Mouse (Mus musculus) hindbrain, postnatal 0 days (tissue): Measurements from ENCODE around the gene Slc41a3. TPM values are rescaled to one million over a fixed set of nuclear protein-coding genes. Genes with fewer than 3 reads are reported as not detected.

Source experiments
- ATAC-seq: fragments of 200-750 bp; cut with Nextera tagmentation; 2 replicates; pipeline ENCODE4 v1.8.0; 2017; ENCODE audit warnings: mild to moderate bottlenecking, moderate TSS enrichment, moderate library complexity
- DNase-seq: peaks from one replicate; pipeline ENCODE4 v3.0.0-alpha.2; 2015; ENCODE audit warnings: low spot score
- H3K27ac ChIP-seq: fragments of 300-500 bp; sonication (generic); 2 replicates; pipeline ENCODE4 v1.5.1; 2014; ENCODE audit warnings: mild to moderate bottlenecking
- H3K27me3 ChIP-seq: fragments of 300-500 bp; sonication (generic); 2 replicates; pipeline ENCODE4 v1.6.1; 2014; ENCODE audit warnings: low read length, mixed read lengths; ENCODE audit not compliant: insufficient read depth
- H3K36me3 ChIP-seq: fragments of 300-500 bp; sonication (generic); 2 replicates; pipeline ENCODE4 v1.6.1; 2014; ENCODE audit warnings: low read length, mixed read lengths; ENCODE audit not compliant: insufficient read depth
- H3K4me1 ChIP-seq: fragments of 300-500 bp; sonication (generic); 2 replicates; pipeline ENCODE4 v1.6.1; 2014; ENCODE audit warnings: antibody characterized with exemption, low read length, mixed read lengths; ENCODE audit not compliant: insufficient read depth
- H3K4me2 ChIP-seq: fragments of 300-500 bp; sonication (generic); 2 replicates; pipeline ENCODE4 v1.6.1; 2014; ENCODE audit warnings: low read depth, mild to moderate bottlenecking, low read length, moderate library complexity, mixed read lengths
- H3K4me3 ChIP-seq: fragments of 300-500 bp; sonication (generic); 2 replicates; pipeline ENCODE4 v1.5.1; 2014; ENCODE audit warnings: low read length
- H3K9ac ChIP-seq: fragments of 300-500 bp; sonication (generic); replicated peaks from 2 replicates; pipeline ENCODE4 v1.6.1; 2014; ENCODE audit warnings: mild to moderate bottlenecking, low read length, moderate library complexity, mixed read lengths
- H3K9me3 ChIP-seq: fragments of 300-500 bp; sonication (generic); 2 replicates; pipeline ENCODE4 v1.6.1; 2016; ENCODE audit warnings: low read length, mixed read lengths
- CTCF ChIP-seq: IDR thresholded peaks from 2 replicates; pipeline ENCODE4 v1.5.1; 2016; ENCODE audit warnings: antibody characterized with exemption, control low read depth, low read depth
- WGBS: fragments of 180-500 bp; shearing (Covaris S2); extraction: QIAGEN DNeasy Blood & Tissue Kit; methylation state at CpG from one replicate; pipeline ENCODE4 v1.1.7; 2014; 5-methylcytosine and 5-hydroxymethylcytosine counted together
- polyA plus RNA-seq: library from polyadenylated mRNA; unstranded; fragments of >200 nt; fragmentation: Nextera tagmentation; extraction: Ambion mirVana; gene quantifications from 2 replicates; pipeline ENCODE4 v1.2.1, GENCODE M21; 2015
- total RNA-seq: library from RNA; depleted of rRNA; stranded (reverse); fragments of >200 nt; gene quantifications from 2 replicates; pipeline ENCODE4 v1.2.3, GENCODE M21; 2014

Slc41a3 gene
- total and polyA plus RNA-seq, 2 experiments from 2014 or later = 17.6 to 18.0 TPM

- no peak overlapping the region for H3K9ac ChIP-seq
- H3K36me3 ChIP-seq = no peaks in the 10 kb centered on the region
- no peaks in the 10 kb centered on the region for H3K9me3 ChIP-seq
- ATAC-seq (no peak), DNase-seq (no peak)
- no peak for TF ChIP-seq CTCF
- peaks cover 10% of the 10 kb centered on the region; the same call in 1 of the 2 replicates for H3K4me1 ChIP-seq
- no peaks in the 10 kb centered on the region for H3K27me3 ChIP-seq
- WGBS = 86% methylated on average over 9 of the region's 9 CpGs
- H3K27ac ChIP-seq = no peak overlapping the region
- H3K4me2 ChIP-seq = no peak overlapping the region
- H3K4me3 ChIP-seq = no peak overlapping the region
Observed at GRCm38 (mm10) chr6:90564240-90564639, 40.3 kb upstream of the Slc41a3 start.

DNA sequence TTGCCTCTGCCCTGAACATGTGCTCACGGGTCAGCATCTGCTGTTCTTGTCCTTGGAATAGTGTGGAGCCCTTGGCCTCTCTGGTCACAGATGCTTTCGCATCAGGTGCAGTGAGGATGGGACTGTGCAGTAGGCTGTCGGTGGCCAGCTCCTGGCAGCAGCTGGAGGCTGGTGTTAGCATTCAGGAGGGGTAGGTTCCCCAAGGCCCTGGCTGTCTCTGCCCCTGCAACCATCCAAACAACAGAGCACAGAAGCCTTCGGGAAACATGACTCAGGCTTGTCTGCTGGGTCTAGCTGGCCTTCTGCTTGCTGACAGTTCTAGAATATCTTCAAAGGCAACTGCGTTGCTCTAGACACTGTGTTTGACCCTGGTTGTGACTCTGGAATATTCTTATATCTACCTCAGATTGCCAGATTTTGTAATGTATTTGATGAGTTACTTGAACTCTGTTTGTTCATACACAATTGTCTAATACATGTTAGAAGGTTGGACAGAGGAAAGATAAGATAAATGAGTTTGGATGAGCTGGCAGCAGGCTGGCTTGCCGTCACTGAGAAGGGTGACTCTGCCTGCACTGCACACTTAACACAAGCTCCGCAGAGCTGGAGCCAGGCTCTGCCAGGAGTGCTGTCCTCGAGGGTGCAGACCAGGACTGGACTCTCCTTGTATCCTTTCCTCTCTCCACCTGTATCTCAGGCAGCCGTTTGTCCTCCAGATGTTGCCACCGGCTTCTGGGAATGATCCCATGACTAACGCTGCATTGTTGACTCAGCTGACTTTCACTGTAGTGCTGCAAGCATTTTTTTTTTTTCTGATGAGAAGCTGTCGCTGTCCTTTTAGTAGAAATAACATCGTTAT is 38.9 kb upstream of the Slc41a3 start:
- WGBS = 47% methylated on average over 13 of the region's 13 CpGs

DNA sequence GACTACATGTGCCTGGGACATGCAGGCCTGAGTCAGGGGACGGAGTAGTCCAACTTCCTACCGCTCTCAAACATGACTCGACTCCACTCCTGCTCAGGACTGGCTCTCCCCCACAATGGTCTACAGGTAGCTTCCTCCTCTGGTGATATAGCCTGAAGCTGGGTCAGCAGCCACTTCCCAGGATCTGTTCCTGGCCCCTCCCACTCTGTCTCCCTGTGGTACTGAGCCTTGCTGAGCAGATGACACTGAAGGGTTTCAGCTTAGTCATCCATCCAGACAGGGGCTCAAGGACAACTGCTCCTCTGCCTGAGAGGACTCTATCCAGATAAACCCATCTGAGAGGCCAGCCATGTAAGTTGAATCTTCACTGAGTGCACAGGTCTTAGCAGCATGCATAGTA is 37.0 kb upstream of the Slc41a3 start:
- Histone ChIP-seq H3K4me3 (no peak overlapping the region), H3K27me3 (no peaks in the 10 kb centered on the region), H3K9me3 (no peaks in the 10 kb centered on the region), H3K4me2 (no peak overlapping the region), H3K4me1 (0 out of 2 replicates have a peak, but pooled peaks cover 5% of the 10 kb centered on the region), H3K27ac (no peak overlapping the region), H3K9ac (no peak overlapping the region), H3K36me3 (no peaks in the 10 kb centered on the region)
- DNase-seq (no peak), ATAC-seq (no peak)
- no peak for TF ChIP-seq CTCF
- WGBS = 90% methylated on average over 3 of the region's 3 CpGs

More for the DNA sequence above, 38.9 kb upstream of the Slc41a3 start:
- Histone ChIP-seq H3K27me3 (no peaks in the 10 kb centered on the region), H3K9me3 (no peaks in the 10 kb centered on the region), H3K4me3 (no peak overlapping the region), H3K27ac (no peak overlapping the region), H3K4me2 (no peak overlapping the region), H3K9ac (no peak overlapping the region), H3K4me1 (peaks cover 10% of the 10 kb centered on the region; the same call in 1 of the 2 replicates), H3K36me3 (no peaks in the 10 kb centered on the region)
- no peak for ATAC-seq
- DNase-seq = peak; percentile 20
- TF ChIP-seq CTCF = no peak

GRCm38 (mm10) chr6:90567928-90568327 is 36.6 kb upstream of the Slc41a3 start:
- WGBS = 68% methylated on average over 3 of the region's 3 CpGs
- Histone ChIP-seq H3K4me3 (no peak overlapping the region), H3K4me2 (no peak overlapping the region), H3K36me3 (no peaks in the 10 kb centered on the region), H3K4me1 (0 out of 2 replicates have a peak, but pooled peaks cover 5% of the 10 kb centered on the region), H3K27ac (no peak overlapping the region), H3K27me3 (no peaks in the 10 kb centered on the region), H3K9ac (no peak overlapping the region), H3K9me3 (no peaks in the 10 kb centered on the region)
- ATAC-seq (no peak), DNase-seq (no peak)
- TF ChIP-seq CTCF = no peak

- Histone ChIP-seq H3K27ac (no peak overlapping the region), H3K4me3 (no peak overlapping the region), H3K9ac (no peak overlapping the region), H3K27me3 (no peaks in the 10 kb centered on the region), H3K36me3 (no peaks in the 10 kb centered on the region), H3K9me3 (no peaks in the 10 kb centered on the region), H3K4me2 (no peak overlapping the region), H3K4me1 (0 out of 2 replicates have a peak, but pooled peaks cover 5% of the 10 kb centered on the region)
- ATAC-seq = no peak
- 0 out of 2 replicates have a peak, but pooled peaks have one; percentile 5 for TF ChIP-seq CTCF
- 48% methylated on average over 4 of the region's 4 CpGs for WGBS
- DNase-seq = peak; percentile 17
Observed at GRCm38 (mm10) chr6:90568721-90569120, 35.8 kb upstream of the Slc41a3 start.

GRCm38 (mm10) chr6:90569736-90570383 is 34.7 kb upstream of the Slc41a3 start:
- 77% methylated on average over 12 of the region's 12 CpGs for WGBS
- H3K4me3 ChIP-seq = no peak overlapping the region
- H3K4me1 ChIP-seq = 0 out of 2 replicates have a peak, but pooled peaks cover 5% of the 10 kb centered on the region
- H3K27me3 ChIP-seq = no peaks in the 10 kb centered on the region
- no peak overlapping the region for H3K4me2 ChIP-seq
- H3K36me3 ChIP-seq = no peaks in the 10 kb centered on the region
- no peak for DNase-seq
- no peak for ATAC-seq
- H3K9ac ChIP-seq = no peak overlapping the region
- TF ChIP-seq CTCF = no peak
- H3K27ac ChIP-seq = no peak overlapping the region
- H3K9me3 ChIP-seq = no peaks in the 10 kb centered on the region
